Mouse (Mus musculus) megakaryocyte progenitor cell, adult 5-6 weeks (primary cell): ENCODE data around the gene Fam189b. TPM values are rescaled to one million over a fixed set of nuclear protein-coding genes. Genes with fewer than 3 reads are reported as not detected.
"Not testable (repeated sequence)": the region's sequence is repeated elsewhere in the genome, so short reads cannot be mapped to it uniquely, and the experiment has no call there.

Experiments used
- ATAC-seq: replicated peaks from 2 replicates; pipeline ENCODE4 v1.8.0; 2016; ENCODE audit warnings: mild to moderate bottlenecking, moderate TSS enrichment, inconsistent platforms; ENCODE audit not compliant: poor library complexity
- total RNA-seq, 2 experiments: library from RNA; stranded (forward) in 1 of 2; stranded (reverse) in 1 of 2; fragments of 157-497, 149-512 nt in 1 of 2; fragments of 200-1000 nt in 1 of 2; gene quantifications; 2 replicates each; pipeline versions ENCODE4 v1.2.3 to v1.2.4; 2015 to 2017

The Fam189b gene
- total RNA-seq, 2 experiments from 2014 or later = 2.3 to 18.0 TPM

DNA sequence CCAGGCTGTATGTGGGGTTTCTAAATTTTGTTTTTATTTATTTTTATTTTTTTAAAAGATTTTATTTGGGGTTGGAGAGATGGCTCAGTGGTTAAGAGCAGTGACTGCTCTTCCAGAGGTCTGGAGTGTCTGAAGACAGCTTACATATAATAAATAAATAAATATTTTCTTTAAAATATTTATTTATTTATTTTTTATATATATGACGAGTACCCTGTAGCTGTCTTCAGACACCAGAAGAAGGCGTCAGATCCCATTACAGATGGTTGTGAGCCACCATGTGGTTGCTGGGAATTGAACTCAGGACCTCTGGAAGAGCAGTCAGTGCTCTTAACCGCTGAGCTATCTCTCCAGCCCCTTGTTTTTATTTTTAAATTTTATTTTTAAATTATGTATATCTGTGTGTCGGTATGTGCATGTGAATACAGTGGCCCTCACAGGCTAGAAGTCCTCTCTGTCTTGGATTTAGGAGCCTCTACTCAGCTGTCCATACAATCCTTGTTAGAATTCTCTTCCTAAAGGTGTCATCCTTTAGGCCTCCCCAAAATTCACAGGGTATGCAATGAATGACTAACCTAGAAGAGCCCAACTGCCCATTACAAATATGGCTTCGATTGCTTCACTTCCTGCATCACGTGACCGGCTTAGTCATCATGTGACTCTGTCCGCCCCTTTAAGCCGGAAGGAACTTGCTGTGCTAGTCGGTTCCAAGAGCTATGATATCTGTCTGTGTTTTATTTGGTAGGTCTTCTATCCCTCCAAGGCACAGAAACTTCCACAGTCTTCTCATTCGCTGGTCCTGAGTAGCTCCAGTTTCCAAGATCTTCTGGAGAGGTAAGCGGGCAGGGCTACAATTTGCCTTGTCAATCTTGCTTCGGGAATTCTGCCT lies 19.6 kb downstream of the Fam189b start, which contains the start of gene Gba:
Gba (plus strand) TSS at position 676 of the 889 bp plus-strand sequence.
- peak; percentile 93 for ATAC-seq

DNA sequence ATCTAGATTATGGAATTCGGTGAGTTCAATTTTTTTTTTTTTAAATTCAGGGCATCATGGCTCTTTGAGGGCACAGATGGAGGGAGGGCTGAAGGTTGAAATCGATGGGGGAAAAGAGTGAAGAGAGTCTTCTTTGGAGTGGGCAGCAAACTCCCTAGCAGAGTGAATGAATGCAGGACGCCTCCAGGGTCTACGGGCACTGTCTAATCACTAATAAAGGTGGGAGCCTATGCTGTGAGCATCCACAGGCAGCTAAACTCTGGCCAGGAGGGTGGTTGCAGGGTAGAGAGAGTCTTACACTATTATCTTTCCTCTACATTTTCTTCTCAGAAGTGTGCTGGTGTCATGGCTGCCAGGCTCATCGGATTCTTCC lies 20.2 kb downstream of the Fam189b start:
- ATAC-seq = no peak

DNA sequence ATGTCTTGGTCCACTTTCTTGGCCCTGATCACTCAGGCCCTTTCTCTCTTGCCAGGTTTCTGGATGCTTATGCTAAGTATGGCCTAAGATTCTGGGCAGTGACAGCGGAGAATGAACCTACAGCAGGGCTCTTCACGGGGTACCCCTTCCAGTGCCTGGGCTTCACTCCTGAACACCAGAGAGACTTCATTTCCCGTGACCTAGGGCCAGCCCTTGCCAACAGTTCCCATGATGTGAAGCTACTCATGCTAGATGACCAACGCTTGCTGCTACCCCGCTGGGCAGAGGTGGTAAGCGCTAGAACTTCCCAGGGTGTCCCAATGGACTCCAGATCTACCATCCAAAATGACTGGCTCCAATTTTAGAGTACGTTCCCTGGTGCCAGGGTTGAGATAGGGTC lies 23.1 kb downstream of the Fam189b start:
- no peak for ATAC-seq

DNA sequence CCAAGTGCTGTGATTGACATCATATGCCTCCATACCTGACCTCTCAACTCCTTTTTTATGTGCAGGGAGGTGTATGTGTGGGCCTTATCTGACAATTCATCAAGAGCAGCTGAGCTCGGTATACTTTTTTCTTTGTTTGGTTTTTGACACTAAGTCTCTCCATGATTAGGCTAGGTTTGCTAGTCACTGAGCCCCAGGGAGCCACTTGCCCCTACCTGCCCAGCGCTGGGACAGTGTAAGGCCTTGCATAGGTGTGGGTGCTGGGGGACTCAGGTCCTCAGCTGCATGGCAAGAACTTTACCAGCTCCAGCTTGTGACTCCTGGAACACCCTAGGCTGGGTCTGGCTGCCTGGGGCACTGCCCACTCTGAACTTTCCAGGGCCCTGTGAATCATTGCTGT lies 23.8 kb downstream of the Fam189b start:
- ATAC-seq = no peak

DNA sequence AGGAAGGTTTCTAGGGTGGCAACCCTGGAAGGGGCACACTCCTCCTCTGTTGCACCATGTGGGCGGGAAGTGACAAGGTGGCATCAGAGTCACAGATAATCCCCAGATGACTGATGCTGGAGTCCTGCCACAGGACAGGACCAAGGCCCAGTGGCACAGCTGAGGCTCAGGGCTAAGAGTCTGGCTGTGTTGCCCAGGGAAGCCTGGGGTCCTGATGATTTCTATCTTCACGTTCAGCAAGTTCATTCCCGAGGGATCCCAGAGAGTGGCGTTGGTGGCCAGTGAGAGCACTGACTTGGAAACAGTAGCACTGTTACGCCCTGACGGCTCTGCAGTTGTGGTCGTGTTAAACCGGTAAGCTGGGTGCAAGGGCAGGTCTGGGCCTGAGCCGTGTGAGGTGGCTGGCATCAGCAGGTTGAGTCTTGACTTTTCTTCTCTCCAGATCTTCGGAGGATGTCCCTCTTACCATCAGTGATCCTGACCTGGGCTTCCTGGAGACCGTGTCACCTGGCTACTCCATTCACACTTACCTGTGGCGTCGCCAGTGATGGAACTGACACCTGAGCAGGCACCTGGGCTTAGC lies 25.2 kb downstream of the Fam189b start:
- ATAC-seq = no peak

DNA sequence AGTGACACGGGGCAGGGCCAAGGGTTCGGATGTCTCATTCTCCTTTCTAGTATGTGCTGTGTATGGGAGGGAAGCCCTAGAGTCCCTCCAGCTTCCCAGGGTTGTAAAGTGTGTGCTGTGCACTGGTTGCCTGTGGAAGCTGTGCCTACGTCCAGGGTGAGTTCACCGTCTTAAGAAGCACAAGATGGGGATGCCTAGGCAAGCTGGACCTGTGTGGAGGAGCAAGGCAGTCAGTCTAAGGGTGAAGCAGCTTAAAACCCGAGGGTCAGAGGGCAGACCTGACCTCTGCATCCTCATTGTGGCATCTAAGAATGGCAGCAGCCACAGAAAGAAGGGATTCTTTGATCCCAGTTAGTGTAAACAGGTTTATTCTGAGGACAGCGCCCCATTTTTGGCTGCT lies 25.8 kb downstream of the Fam189b start:
- no peak for ATAC-seq

DNA sequence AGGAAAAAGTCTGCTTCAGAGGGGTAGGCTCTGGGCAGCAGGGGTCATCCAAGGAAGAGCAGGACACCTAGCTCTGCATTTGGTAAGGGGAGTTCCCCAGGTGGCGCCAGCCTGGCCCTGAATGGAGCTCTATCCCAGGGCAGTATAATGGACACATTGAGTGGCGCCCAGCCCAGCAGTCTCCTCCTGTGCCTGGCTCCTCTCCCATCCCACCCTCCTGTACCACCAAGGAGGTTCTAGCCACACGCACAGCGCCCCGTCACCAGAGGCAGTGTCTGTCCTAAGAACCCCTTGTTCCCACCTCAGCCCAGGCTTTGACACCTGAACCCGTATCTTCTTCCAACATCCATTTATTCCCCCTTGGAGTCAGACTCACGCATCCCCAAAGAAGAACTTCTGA lies 26.8 kb downstream of the Fam189b start:
- no peak for ATAC-seq

DNA sequence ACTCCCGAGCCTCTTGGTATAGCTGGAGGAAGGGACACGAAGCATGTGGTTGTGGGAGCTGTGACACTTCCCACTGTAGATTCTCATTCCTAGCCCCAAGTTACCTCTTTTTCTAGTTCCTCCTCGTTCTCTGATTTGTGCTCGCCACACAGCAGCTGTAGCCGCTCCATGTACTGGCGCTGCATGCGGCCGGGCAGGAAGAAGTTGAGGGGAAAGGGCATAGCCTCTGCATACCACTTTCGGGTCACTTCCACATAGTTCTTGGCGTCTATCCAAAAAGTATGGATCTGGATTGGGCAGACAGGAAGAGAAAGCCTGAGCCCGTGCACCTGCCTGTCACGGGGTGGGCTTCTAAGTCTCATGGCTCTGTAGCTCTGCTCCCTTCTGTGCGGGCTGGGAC lies 27.2 kb downstream of the Fam189b start:
- no peak for ATAC-seq

DNA sequence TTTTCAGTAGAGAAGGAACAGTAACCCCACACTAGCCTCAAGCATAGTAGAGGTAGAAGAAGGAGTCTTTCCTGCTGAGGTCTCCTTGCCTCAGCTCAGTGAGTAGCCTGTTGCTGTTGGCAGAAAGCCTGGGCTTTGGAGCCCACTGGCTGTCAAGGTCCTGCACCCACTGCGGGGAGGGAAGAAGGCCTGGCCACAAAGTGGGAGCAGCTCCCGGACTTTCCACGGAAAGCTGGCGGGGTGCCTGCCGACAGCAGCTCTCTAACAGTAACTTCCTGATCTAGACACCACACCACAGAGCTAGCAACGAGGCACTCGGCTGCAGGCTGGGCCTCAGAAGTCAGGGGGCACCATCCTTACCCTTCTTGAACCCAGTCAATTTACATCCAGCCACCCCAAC lies 27.8 kb downstream of the Fam189b start:
- ATAC-seq = no peak

DNA sequence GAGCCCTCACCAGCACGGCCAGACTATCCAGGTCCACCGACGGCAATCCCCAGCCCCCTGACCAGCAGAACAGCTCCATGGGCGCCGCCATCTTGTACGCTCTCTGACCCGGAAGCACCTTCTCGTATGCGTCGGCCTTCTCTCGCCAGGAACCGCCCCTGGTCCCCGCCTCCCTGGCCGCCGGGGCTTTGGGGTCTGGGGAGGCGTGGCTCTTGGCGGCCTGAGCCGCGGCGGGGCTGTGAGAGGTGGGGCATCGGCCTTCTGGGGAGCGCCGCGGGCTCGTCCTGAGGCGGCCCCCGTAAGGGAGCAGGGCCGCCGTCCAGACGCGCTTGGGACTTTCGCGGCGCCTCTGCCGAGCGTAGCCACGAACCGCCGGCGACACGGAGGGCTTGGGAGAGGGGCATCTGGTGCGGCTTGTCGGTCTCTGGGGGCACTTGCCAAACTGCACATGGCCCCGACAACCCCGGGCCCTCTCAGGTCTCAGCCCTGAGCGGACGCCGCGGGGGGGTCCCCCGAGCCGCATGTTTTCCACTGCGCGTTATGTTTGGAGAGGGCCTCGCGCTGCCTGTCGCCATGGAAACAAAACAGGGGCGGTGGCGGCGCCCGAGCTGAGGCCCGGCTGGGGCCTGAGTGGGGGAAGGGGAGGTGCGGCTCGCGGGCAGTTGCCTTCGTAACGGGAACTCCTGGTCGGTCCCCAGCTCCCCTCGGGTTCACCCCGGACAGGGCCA lies 31.0 kb downstream of the Fam189b start:
- peak; percentile 84 for ATAC-seq

DNA sequence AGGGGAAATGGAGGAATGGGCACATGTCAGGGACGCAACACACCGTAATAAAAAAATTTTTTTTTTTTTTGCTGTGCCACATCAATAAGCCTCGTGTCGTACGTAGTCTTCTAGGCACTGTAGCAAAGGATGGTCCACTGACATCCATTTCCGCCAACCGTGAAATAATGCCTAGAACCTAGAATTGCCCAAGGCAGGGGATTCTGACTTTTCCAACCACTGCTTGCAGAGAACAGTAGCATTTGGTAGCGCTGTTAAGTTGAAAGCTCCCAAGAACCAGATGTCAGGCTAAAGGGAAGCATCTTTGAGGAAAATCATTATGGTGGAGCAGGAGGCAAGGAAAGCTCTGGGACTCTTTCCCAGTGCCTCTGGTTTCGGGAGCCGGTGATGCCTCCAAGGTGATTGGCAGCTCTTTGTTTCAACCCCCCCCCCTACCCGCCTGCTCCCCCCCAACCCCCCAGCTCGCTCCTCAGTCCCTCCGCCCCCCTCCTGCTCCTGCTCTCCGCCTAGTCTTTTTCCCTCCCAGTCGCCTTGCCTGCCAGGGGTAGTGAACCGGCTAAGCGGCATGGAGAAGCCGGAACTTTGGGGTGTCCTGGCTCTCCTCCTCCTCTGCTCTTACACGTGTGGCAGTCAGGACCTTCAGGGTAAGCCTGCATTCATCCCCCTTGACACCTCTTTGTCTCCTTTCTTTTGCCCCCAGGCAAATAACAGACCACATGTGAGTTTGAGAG lies 31.9 kb downstream of the Fam189b start, which contains the start of gene Thbs3:
Thbs3 (plus strand) TSS at position 500 of the 731 bp plus-strand sequence.
- ATAC-seq = no peak

DNA sequence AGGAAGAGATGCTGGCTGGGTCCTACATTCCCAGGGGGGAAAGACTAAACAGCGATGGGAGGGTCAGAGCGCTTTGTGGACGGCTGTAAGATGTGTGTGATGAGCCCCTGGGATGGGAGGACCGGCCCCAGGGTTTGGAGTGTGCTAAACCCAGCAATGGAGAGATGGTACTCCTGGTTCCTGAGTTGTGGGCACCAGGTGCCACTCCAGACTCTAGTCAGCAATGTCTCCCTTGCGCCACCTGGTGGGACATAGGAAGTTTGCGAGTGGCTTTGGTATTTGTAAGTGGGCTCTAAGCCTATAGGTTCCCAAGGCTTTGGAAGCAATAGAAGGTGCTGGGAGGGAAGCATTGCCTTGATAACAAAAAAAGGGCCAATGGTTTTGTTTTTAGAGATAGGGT lies 32.9 kb downstream of the Fam189b start:
- ATAC-seq = peak; percentile 78

DNA sequence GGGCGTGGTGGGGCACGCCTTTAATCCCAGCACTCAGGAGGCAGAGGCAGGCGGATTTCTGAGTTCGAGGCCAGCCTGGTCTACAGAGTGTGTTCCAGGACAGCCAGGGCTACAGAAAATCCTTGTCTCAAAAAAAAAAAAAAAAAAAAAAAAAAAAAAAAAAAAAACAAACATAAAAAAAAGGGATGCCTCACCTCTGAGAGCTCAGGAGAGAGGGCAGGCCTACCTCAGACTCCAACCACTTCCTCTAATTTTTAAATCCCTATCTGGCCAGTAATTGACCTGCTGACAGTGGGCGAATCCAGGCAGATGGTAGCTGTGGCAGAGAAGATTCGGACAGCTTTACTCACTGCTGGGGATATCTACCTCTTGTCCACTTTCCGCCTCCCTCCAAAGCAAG lies 33.5 kb downstream of the Fam189b start:
- ATAC-seq = not testable (repeated sequence)

DNA sequence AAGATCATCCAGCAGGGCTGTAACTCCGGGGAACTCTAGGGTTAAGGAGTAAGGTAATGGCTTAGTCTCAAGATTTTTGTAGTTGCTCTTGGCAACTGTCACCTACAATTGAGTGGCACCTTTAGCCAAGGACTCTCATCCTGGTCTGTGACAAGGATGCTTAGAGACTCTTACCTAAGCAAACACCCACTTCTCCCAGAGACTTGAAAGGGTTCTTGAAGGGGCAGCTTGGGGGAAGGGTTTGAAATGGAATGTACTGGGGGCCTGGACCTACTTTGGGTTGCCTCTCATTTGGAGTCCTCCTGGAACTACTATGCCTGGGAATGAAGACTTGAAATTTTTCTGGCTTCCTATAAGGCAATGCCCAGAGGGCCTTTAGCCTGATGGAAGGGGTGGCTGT lies 35.3 kb downstream of the Fam189b start:
- no peak for ATAC-seq

DNA sequence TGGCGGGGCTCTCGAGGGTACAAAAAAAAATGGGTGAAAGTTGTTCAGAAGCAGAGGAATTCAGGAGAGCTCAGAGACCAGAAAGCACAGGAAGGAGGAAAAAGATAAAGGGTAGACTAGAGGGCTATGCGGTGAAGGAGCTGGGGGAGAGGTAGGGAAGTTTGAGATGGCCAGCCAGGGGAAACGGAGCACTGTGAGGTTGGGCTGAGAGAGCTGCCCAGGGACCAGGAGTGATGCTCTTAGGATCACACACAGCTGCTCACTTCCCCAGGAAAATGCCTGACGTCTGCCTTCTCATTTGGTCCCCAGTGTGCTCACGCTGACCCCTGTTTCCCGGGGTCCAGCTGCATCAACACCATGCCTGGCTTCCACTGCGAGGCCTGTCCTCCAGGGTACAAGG lies 36.6 kb downstream of the Fam189b start:
- no peak for ATAC-seq

DNA sequence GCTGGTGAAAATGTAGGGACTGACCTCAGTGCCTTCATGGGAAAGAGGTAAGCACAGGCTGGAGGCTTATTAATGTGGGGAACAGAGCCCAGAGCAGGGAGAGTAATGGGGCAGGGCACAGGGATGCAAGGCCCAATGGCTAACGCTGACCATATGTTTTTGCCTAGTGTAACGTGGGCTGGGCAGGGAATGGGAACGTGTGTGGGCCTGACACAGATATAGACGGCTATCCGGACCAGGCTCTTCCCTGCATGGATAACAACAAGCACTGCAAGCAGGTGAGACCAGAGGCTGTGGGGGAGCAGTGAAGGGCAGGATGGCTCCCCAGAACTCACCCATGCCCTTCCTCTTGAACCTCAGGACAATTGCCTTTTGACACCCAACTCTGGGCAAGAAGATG lies 38.2 kb downstream of the Fam189b start:
- ATAC-seq = no peak

DNA sequence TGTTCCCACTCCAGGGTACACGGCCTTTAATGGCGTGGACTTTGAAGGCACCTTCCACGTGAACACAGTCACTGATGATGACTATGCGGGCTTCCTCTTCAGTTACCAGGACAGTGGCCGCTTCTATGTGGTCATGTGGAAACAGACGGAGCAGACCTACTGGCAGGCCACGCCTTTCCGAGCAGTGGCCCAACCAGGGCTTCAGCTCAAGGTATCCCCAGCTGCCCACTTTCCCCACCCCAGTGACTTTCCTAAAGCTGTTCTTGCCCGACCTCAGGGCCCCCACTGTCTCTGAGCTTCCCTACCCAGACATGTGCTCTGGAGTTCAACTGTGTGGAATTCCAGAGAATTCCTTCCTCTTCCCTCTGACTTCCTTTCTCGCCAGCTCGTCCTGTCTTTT lies 41.9 kb downstream of the Fam189b start:
- no peak for ATAC-seq

DNA sequence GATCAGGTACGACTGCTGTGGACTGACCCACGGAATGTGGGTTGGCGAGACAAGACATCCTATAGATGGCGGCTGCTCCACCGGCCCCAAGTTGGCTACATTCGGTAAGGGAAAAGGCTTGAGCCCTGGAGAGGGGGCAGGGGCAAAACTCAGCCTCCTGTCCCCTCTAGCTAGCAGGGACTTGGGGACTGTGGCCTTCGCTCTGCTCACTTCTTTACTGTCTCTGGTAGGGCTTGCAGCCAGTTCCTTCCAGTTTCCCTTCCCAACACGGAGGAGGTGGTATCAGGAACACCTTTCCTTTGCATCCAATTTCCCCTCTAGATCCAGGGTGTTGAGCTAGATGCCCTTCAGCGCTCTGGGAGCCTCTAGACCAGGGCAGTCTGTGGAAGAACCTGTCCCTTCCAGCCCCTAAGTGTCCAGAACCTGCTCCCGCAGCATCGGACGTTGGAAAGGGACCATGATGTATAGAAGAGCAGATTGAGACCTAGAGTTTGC lies 42.4 kb downstream of the Fam189b start:
- no peak for ATAC-seq

DNA sequence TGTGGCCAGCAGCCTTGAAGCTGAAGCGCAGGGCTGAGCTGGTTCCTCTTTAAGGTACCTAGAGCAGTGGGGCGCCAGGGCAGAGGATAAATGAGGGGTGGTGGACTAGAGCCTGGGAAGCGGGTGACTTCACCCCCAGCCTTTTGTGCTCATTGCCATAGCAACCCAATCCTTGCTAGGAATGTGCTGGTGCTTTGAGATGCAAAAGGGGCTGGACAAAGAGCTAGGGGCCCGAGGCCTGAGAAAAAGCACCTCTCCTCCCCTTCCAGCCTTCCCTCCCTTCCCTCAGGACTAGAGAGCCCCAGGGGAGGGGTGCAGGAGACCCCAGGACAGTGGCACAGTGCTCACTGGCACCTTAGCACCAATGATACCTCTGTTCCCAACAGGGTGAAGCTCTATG lies 43.0 kb downstream of the Fam189b start:
- no peak for ATAC-seq

DNA sequence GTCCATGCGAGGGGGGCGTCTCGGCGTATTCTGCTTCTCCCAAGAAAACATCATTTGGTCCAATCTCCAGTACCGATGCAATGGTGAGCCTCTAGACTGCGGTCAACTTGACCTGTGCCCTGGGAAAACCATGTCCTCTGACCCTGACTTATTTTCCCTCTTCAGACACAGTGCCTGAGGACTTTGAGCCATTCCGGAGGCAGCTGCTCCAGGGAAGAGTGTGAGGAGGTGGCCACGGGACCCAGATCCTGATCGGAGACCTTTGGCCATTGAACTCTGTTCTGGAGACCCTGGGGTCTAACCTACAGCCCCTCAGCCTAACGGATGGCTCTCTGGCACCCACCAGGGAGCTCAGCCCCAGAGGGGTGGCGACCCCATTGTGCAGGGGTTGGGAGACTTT lies 43.4 kb downstream of the Fam189b start:
- ATAC-seq = no peak

DNA sequence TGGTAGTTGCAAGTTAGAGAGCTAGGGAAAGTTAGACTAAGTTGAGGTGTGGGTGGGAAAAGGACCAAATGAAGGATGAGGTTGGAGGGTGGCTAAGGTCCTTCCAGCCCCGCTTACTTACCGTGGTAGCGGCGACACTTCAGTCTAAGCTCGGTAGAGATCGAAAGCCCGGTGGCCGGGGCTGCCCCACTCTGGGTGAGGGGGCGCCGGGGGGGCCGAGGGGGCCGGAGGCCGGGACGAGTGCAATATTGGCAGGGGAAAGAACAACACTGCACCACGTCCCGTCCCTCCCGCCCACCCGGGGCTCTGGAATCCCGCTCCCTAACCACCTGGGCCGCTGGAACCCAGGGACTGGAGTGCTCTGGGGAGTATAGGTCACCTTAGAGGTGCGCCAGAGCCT lies 44.0 kb downstream of the Fam189b start, which contains the start of gene Mtx1:
Mtx1 (minus strand) TSS at position 189 of the 400 bp plus-strand sequence.
- no peak for ATAC-seq
